Mouse (Mus musculus): ENCODE measurements at regions not wholly inside any gene's neighbourhood (a gene's known extent, or its start where the extent isn't known, plus 50 kb on each side); places are given as distances from the start of the nearest gene placed in this dataset.

- DNase-seq: no peak
Observed at GRCm38 (mm10) chr5:80766591-80766990, 253.3 kb upstream of the Adgrl3 start.

- no peak for DNase-seq
Observed at GRCm38 (mm10) chr5:80783892-80784291, 236.0 kb upstream of the Adgrl3 start.

GRCm38 (mm10) chr5:80784746-80785145, 235.2 kb upstream of the Adgrl3 start:
- DNase-seq: no peak

- no peak for DNase-seq
Observed at GRCm38 (mm10) chr5:80791658-80792057, 228.3 kb upstream of the Adgrl3 start.

- DNase-seq: no peak
Observed at GRCm38 (mm10) chr5:80799777-80800176, 220.2 kb upstream of the Adgrl3 start.

GRCm38 (mm10) chr5:80812917-80813316, 207.0 kb upstream of the Adgrl3 start:
- no peak for DNase-seq

GRCm38 (mm10) chr5:80819208-80819607, 200.7 kb upstream of the Adgrl3 start:
- DNase-seq: no peak

GRCm38 (mm10) chr5:80842531-80842930, 177.4 kb upstream of the Adgrl3 start:
- no peak for DNase-seq

- no peak for DNase-seq
Observed at GRCm38 (mm10) chr5:80855034-80855433, 164.9 kb upstream of the Adgrl3 start.

GRCm38 (mm10) chr5:80876600-80876999, 143.3 kb upstream of the Adgrl3 start:
- no peak for DNase-seq

- no peak for DNase-seq
Observed at GRCm38 (mm10) chr5:80898230-80898629, 121.7 kb upstream of the Adgrl3 start.

GRCm38 (mm10) chr5:80908771-80909170, 111.2 kb upstream of the Adgrl3 start:
- no peak for DNase-seq

- no peak for DNase-seq
Observed at GRCm38 (mm10) chr5:80938791-80939190, 81.1 kb upstream of the Adgrl3 start.

GRCm38 (mm10) chr5:80951861-80952599, 67.9 kb upstream of the Adgrl3 start:
- no peak for DNase-seq

- DNase-seq: peak; percentile 4
Observed at GRCm38 (mm10) chr5:80952600-80953218, 67.2 kb upstream of the Adgrl3 start.
